Mouse (Mus musculus) thymus, adult 2 months (tissue): ENCODE data around the gene Hnf1b. TPM values are rescaled to one million over a fixed set of nuclear protein-coding genes. Genes with fewer than 3 reads are reported as not detected.

Experiments used
- DNase-seq: peaks from one replicate; pipeline ENCODE4 v3.0.0; 2021
- H3K27ac ChIP-seq: fragments of 200-500 bp; 2 replicates; pipeline ENCODE4 v1.5.1; 2012; ENCODE audit warnings: low read length, control low read depth; ENCODE audit not compliant: control insufficient read depth, insufficient read depth
- H3K27me3 ChIP-seq: fragments of 200-500 bp; 2 replicates; pipeline ENCODE4 v1.6.1; 2012; ENCODE audit warnings: mild to moderate bottlenecking, low read length, moderate library complexity, mixed read lengths; ENCODE audit not compliant: control insufficient read depth, insufficient read depth
- H3K36me3 ChIP-seq: fragments of 200-500 bp; 2 replicates; pipeline ENCODE4 v1.6.1; 2012; ENCODE audit warnings: mild to moderate bottlenecking, low read length, moderate library complexity; ENCODE audit not compliant: control insufficient read depth, insufficient read depth
- H3K4me1 ChIP-seq: fragments of 200-500 bp; replicated peaks from 2 replicates; pipeline ENCODE4 v1.6.1; 2012; ENCODE audit warnings: low read length; ENCODE audit not compliant: control insufficient read depth, insufficient read depth
- H3K4me3 ChIP-seq: fragments of 200-500 bp; 2 replicates; pipeline ENCODE4 v1.5.1; 2012; ENCODE audit warnings: mild to moderate bottlenecking, low read length, control low read depth, moderate library complexity; ENCODE audit not compliant: control insufficient read depth, insufficient read depth
- CTCF ChIP-seq: fragments of 200-500 bp; IDR thresholded peaks from 2 replicates; pipeline ENCODE4 v1.5.1; 2012; ENCODE audit warnings: mild to moderate bottlenecking, control low read depth, low read length, moderate library complexity, borderline replicate concordance; ENCODE audit not compliant: control insufficient read depth, poor library complexity, insufficient read depth; ENCODE audit errors: extremely low read depth
- POLR2A ChIP-seq: fragments of 200-500 bp; IDR thresholded peaks from 2 replicates; pipeline ENCODE4 v1.6.1; 2012; ENCODE audit warnings: mild to moderate bottlenecking, low read length, control low read depth, moderate library complexity; ENCODE audit not compliant: control insufficient read depth, poor library complexity, insufficient read depth; ENCODE audit errors: extremely low read depth
- WGBS: fragments of 180-500 bp; shearing (Covaris S2); methylation state at CpG from one replicate; pipeline ENCODE4 v1.1.7; 2018; 5-methylcytosine and 5-hydroxymethylcytosine counted together
- polyA plus RNA-seq: library from polyadenylated mRNA; depleted of rRNA; stranded (reverse); fragments of >200 nt; gene quantifications from 2 replicates; pipeline ENCODE4 v1.2.3, GENCODE M21; 2012

The Hnf1b gene
- polyA plus RNA-seq, 1 experiment = 0.11 TPM

DNA sequence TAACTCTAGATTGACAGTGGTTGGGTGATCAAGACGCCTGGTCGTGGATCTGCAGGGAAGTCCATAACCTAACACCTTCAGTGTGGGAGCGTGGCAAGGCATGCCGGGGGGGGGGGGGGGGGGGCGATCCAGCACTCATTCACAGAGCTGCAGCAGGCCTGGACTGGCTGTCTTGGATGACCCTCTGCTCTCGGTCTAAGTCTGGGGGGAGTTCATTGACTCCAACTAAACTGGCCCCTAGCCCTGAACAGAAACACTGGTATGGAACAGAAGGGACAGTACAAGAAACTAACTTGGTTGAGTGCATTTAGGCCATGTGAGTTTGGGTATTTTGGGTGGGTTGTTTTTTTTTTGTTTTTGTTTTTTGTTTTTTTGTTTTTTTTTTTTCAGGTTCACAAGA lies 16.3 kb upstream of the Hnf1b start:
- no peak overlapping the region for H3K27ac ChIP-seq
- no peak for DNase-seq
- H3K4me3 ChIP-seq = no peak overlapping the region
- H3K27me3 ChIP-seq = no peaks in the 10 kb centered on the region
- no peaks in the 10 kb centered on the region for H3K4me1 ChIP-seq
- 88% methylated on average over 6 of the region's 6 CpGs for WGBS
- no peak for TF ChIP-seq CTCF
- TF ChIP-seq POLR2A = no peak
- H3K36me3 ChIP-seq = no peaks in the 10 kb centered on the region

DNA sequence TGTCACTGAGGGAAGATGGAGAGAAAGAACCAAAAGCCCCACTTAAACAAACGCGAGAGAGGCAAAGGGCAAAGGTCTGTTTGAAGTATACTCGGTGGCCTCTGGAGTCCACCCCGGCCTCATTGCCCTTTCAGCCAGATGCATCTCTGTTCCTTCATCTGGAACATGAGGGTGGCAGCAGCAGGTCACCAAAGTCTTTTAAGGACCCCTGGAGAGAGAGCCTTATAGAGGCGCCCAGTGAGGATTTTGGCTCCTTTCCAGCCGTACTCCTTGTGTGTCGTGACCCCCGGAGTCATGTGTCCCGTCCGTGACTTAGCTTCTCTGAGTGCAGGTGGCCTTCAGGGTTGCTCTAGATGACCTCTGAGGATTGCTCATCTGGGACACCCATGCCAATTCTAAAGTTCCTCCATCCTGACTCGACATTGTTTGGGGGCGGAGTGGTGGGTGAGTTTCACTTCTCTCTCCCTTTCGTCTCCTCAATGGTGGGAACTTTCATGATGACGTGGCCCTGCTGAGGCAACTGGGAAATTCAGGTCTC lies 15.8 kb upstream of the Hnf1b start:
- no peaks in the 10 kb centered on the region for H3K27me3 ChIP-seq
- no peak for DNase-seq
- no peaks in the 10 kb centered on the region for H3K36me3 ChIP-seq
- H3K4me3 ChIP-seq = no peak overlapping the region
- 65% methylated on average over 14 of the region's 14 CpGs for WGBS
- TF ChIP-seq POLR2A = no peak
- TF ChIP-seq CTCF = no peak
- H3K27ac ChIP-seq = no peak overlapping the region
- no peaks in the 10 kb centered on the region for H3K4me1 ChIP-seq

DNA sequence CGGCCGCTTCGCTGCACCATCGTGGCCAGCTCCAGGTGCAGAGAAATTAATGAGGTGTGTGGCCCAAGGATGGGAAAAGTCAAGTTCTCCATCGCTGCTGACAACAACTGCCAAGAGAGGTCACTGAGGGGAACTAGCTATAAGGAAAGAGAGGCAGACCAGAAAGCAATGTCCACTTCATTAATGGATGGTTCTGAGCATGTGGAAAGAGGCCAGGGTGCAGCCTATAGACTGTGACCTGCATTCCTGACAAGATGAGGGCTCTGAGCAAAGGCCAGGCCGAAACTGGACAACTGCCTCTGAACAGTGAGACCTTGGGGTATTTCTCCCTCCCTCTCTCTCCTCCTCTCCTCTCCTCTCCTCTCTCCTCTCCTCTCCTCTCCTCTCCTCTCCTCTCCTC lies 10.4 kb upstream of the Hnf1b start:
- Histone ChIP-seq H3K27ac (no peak overlapping the region), H3K4me1 (no peaks in the 10 kb centered on the region), H3K27me3 (no peaks in the 10 kb centered on the region), H3K36me3 (no peaks in the 10 kb centered on the region), H3K4me3 (no peak overlapping the region)
- no peak for DNase-seq
- TF ChIP-seq CTCF (no peak), POLR2A (no peak)
- WGBS = 91% methylated on average over 6 of the region's 6 CpGs

- Histone ChIP-seq H3K27ac (no peak overlapping the region), H3K4me1 (no peaks in the 10 kb centered on the region), H3K27me3 (no peaks in the 10 kb centered on the region), H3K4me3 (no peak overlapping the region), H3K36me3 (no peaks in the 10 kb centered on the region)
- TF ChIP-seq POLR2A = no peak
- no peak for TF ChIP-seq CTCF
- 56% methylated on average over 6 of the region's 6 CpGs for WGBS
- DNase-seq = no peak
Measured at GRCm38 (mm10) chr11:83843534-83843933, 6.3 kb upstream of the Hnf1b start.

GRCm38 (mm10) chr11:83850586-83851272 lies 866 bp downstream of the Hnf1b start:
- Histone ChIP-seq H3K27ac (no peak overlapping the region), H3K36me3 (no peaks in the 10 kb centered on the region), H3K27me3 (peaks cover 35% of the 10 kb centered on the region), H3K4me1 (no peaks in the 10 kb centered on the region), H3K4me3 (no peak overlapping the region)
- WGBS = 11% methylated on average over 24 of the region's 24 CpGs
- TF ChIP-seq POLR2A = no peak
- TF ChIP-seq CTCF = no peak
- DNase-seq = no peak

DNA sequence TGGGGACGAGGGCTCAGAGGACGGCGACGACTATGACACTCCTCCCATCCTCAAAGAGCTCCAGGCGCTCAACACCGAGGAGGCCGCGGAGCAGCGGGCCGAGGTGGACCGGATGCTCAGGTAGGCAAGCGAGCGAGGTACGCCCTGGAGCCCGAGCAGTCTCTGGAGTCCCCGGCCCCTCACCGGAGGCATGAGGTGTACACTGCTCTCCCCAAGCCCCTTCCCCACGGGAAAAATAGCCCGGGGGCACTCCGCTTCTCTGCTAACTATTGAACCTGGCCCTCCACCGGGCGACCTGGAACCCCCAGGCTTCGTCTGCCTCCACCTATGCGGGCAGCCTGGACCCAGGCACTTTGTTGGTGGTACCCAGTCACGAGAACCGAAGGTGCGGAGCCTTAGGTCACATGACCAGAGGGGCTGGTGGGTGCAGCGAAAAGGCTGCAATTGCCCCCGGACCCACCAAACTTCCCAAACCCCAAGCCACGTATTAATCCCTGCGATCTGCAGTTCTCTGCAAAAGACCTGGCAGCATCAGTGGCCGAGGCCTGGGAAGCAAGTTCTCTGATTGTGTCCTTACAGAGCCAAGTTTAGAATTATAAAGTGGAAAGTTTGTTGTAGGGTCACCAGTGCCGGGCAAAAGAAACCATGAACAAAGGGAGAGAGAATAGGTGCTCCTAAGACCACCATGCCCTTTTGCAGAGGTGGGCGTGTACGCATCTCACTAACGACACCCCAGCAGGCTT lies 1.6 kb downstream of the Hnf1b start:
- Histone ChIP-seq H3K4me1 (no peaks in the 10 kb centered on the region), H3K27ac (no peak overlapping the region), H3K27me3 (peaks cover 38% of the 10 kb centered on the region), H3K4me3 (no peak overlapping the region), H3K36me3 (no peaks in the 10 kb centered on the region)
- TF ChIP-seq POLR2A (no peak), CTCF (no peak)
- DNase-seq = no peak
- 6% methylated on average over 36 of the region's 36 CpGs for WGBS
